Mouse (Mus musculus) CH12.LX (cell line): ENCODE results near the gene Atg4b. TPM values are rescaled to one million over a fixed set of nuclear protein-coding genes. Genes with fewer than 3 reads are reported as not detected.

Source experiments
- DNase-seq: peaks from one replicate; pipeline ENCODE4 v3.0.0-alpha.2; 2013; ENCODE audit errors: extremely low read depth
- H3K27ac ChIP-seq: 2 replicates; pipeline ENCODE4 v1.5.1; 2012; ENCODE audit warnings: low read depth, mild to moderate bottlenecking, control low read depth, moderate library complexity; ENCODE audit not compliant: insufficient read depth
- H3K27me3 ChIP-seq: replicated peaks from 2 replicates; pipeline ENCODE3; 2012; ENCODE audit warnings: inconsistent platforms
- H3K36me3 ChIP-seq, 2 experiments: replicated peaks in 1 of 2; 2 replicates each; pipeline versions ENCODE3 to v1.6.1; 2012; ENCODE audit warnings: inconsistent platforms in 1 of 2, low read length in 1 of 2, mild to moderate bottlenecking in 1 of 2, mixed read lengths in 1 of 2, moderate library complexity in 1 of 2; ENCODE audit not compliant: control insufficient read depth in 1 of 2, insufficient read depth in 1 of 2
- H3K4me1 ChIP-seq, 2 experiments: 2 replicates each; pipeline ENCODE4 v1.6.1; 2012; ENCODE audit warnings: inconsistent platforms in 1 of 2, moderate library complexity in 1 of 2; ENCODE audit not compliant: insufficient read depth in 2 of 2, control insufficient read depth in 1 of 2
- H3K4me2 ChIP-seq: 2 replicates; pipeline ENCODE4 v1.6.1; 2012; ENCODE audit warnings: low read depth, mild to moderate bottlenecking, control low read depth; ENCODE audit not compliant: poor library complexity, insufficient read depth, severe bottlenecking
- H3K4me3 ChIP-seq, 3 experiments: fragments of 150-350 bp in 1 of 3; sonication (generic) in 1 of 3; replicated peaks in 1 of 3; 2 replicates each; pipeline versions ENCODE3 to v1.5.1; 2011 to 2012; ENCODE audit warnings: low read depth in 2 of 3, low read length in 2 of 3, mild to moderate bottlenecking in 2 of 3, moderate library complexity in 2 of 3, control low read depth in 1 of 3, improper control_type of control experiment in 1 of 3, inconsistent platforms in 1 of 3, mixed read lengths in 1 of 3; ENCODE audit not compliant: poor library complexity in 1 of 3
- H3K79me2 ChIP-seq: replicated peaks from 2 replicates; pipeline ENCODE4 v1.6.1; 2012; ENCODE audit warnings: mild to moderate bottlenecking, moderate library complexity; ENCODE audit not compliant: control insufficient read depth, poor library complexity, insufficient read depth, severe bottlenecking; ENCODE audit errors: extremely low read depth
- H3K9ac ChIP-seq: 2 replicates; pipeline ENCODE4 v1.6.1; 2012; ENCODE audit warnings: low read depth, mild to moderate bottlenecking, control low read depth, moderate library complexity; ENCODE audit not compliant: insufficient read depth
- H3K9me3 ChIP-seq: replicated peaks from 2 replicates; pipeline ENCODE3; 2012; ENCODE audit warnings: low read length, inconsistent platforms, mixed read lengths
- BHLHE40 ChIP-seq: IDR thresholded peaks from 2 replicates; pipeline ENCODE4 v1.6.1; 2011; ENCODE audit warnings: mild to moderate bottlenecking, low read depth, low read length, improper control_type of control experiment
- CHD1 ChIP-seq: IDR thresholded peaks from 2 replicates; pipeline ENCODE4 v1.6.1; 2012; ENCODE audit warnings: low read depth, low read length, improper control_type of control experiment, inconsistent platforms
- CTCF ChIP-seq, 2 experiments: IDR thresholded peaks in 1 of 2; conservative IDR thresholded peaks in 1 of 2; 2 replicates each; pipeline ENCODE4 v1.5.1; 2011 to 2012; ENCODE audit warnings: low read depth in 2 of 2, low read length in 2 of 2, improper control_type of control experiment in 1 of 2, inconsistent platforms in 1 of 2, mild to moderate bottlenecking in 1 of 2, moderate library complexity in 1 of 2
- E2F4 ChIP-seq: IDR thresholded peaks from 2 replicates; pipeline ENCODE4 v1.6.1; 2011; ENCODE audit warnings: low read depth, low read length, improper control_type of control experiment; ENCODE audit not compliant: insufficient replicate concordance
- EP300 ChIP-seq: IDR thresholded peaks from 2 replicates; pipeline ENCODE4 v1.6.1; 2011; ENCODE audit warnings: low read length, improper control_type of control experiment
- ETS1 ChIP-seq: conservative IDR thresholded peaks from 2 replicates; pipeline ENCODE4 v1.6.1; 2012; ENCODE audit warnings: low read depth, mild to moderate bottlenecking, inconsistent platforms, low read length, improper control_type of control experiment, moderate library complexity
- GABPA ChIP-seq: IDR thresholded peaks from 2 replicates; pipeline ENCODE4 v1.6.1; 2012; ENCODE audit warnings: low read depth, low read length, improper control_type of control experiment, inconsistent platforms; ENCODE audit not compliant: insufficient replicate concordance
- KAT2A ChIP-seq: IDR thresholded peaks from 2 replicates; pipeline ENCODE4 v1.6.1; 2012; ENCODE audit warnings: low read length, improper control_type of control experiment, inconsistent platforms; ENCODE audit not compliant: insufficient replicate concordance
- MAFK ChIP-seq: IDR thresholded peaks from 2 replicates; pipeline ENCODE4 v1.6.1; 2011; ENCODE audit warnings: low read length, improper control_type of control experiment; ENCODE audit not compliant: insufficient replicate concordance
- MAX ChIP-seq: IDR thresholded peaks from 2 replicates; pipeline ENCODE4 v1.6.1; 2011; ENCODE audit warnings: low read length, improper control_type of control experiment
- MXI1 ChIP-seq: IDR thresholded peaks from 2 replicates; pipeline ENCODE4 v1.6.1; 2011; ENCODE audit warnings: mild to moderate bottlenecking, low read depth, low read length, improper control_type of control experiment
- MYC ChIP-seq: IDR thresholded peaks from 2 replicates; pipeline ENCODE4 v1.6.1; 2011; ENCODE audit warnings: low read depth, mild to moderate bottlenecking, improper control_type of control experiment, low read length
- PAX5 ChIP-seq: IDR thresholded peaks from 2 replicates; pipeline ENCODE4 v1.6.1; 2012; ENCODE audit warnings: low read length, inconsistent platforms, mixed read lengths
- RAD21 ChIP-seq: IDR thresholded peaks from 2 replicates; pipeline ENCODE4 v1.6.1; 2011; ENCODE audit warnings: low read depth, mild to moderate bottlenecking, low read length, improper control_type of control experiment, moderate library complexity
- TBP ChIP-seq: conservative IDR thresholded peaks from 2 replicates; pipeline ENCODE4 v1.6.1; 2011; ENCODE audit warnings: low read depth, low read length, improper control_type of control experiment
- TCF12 ChIP-seq: IDR thresholded peaks from 2 replicates; pipeline ENCODE4 v1.6.1; 2014; ENCODE audit warnings: low read depth, mild to moderate bottlenecking, inconsistent platforms, low read length, improper control_type of control experiment
- UBTF ChIP-seq: IDR thresholded peaks from 2 replicates; pipeline ENCODE4 v1.6.1; 2012; ENCODE audit warnings: low read depth, mild to moderate bottlenecking, inconsistent platforms, low read length, improper control_type of control experiment, moderate library complexity
- USF1 ChIP-seq: IDR thresholded peaks from 2 replicates; pipeline ENCODE4 v1.6.1; 2014; ENCODE audit warnings: low read depth, mild to moderate bottlenecking, inconsistent platforms, low read length, improper control_type of control experiment
- USF2 ChIP-seq: conservative IDR thresholded peaks from 2 replicates; pipeline ENCODE4 v1.6.1; 2011; ENCODE audit warnings: low read depth, low read length, improper control_type of control experiment
- ZC3H11A ChIP-seq: IDR thresholded peaks from 2 replicates; pipeline ENCODE4 v1.6.1; 2012; ENCODE audit warnings: low read depth, mild to moderate bottlenecking, inconsistent platforms, low read length, improper control_type of control experiment
- ZNF384 ChIP-seq: IDR thresholded peaks from 2 replicates; pipeline ENCODE4 v1.6.1; 2012; ENCODE audit warnings: low read depth, low read length, improper control_type of control experiment, inconsistent platforms
- dilution Hi-C: fragments of 300-500 bp; cut with MboI; formaldehyde crosslinking; loops from 2 replicates; pipeline ENCODE4 v1.14.3; 2020; ENCODE audit warnings: low sequenced_read_pairs; ENCODE audit not compliant: extremely low pct_unique_long_range_greater_than_20kb, extremely low pct_ligation_motif_present
- in situ Hi-C: fragments of 300-500 bp; cut with MboI; formaldehyde crosslinking; loops from 3 replicates; pipeline ENCODE4 v1.14.3; 2019; ENCODE audit warnings: low sequenced_read_pairs, low pct_ligation_motif_present, low pct_unique_long_range_greater_than_20kb, mixed read lengths
- polyA plus RNA-seq: library from polyadenylated mRNA; unstranded; fragments of >175 nt; gene quantifications from 2 replicates; pipeline ENCODE4 v1.2.1, GENCODE M21; 2012; ENCODE audit warnings: low read depth; ENCODE audit not compliant: insufficient read length
- total RNA-seq, 2 experiments: library from RNA; depleted of rRNA; stranded (reverse); fragments of 300-350 nt in 1 of 2; fragments of >200 nt in 1 of 2; gene quantifications; 2 replicates each; pipeline ENCODE4 v1.2.3; 2012 to 2014

Atg4b gene
- total and polyA plus RNA-seq, 3 experiments = 20.1 to 55.1 (median 21.4) TPM

DNA sequence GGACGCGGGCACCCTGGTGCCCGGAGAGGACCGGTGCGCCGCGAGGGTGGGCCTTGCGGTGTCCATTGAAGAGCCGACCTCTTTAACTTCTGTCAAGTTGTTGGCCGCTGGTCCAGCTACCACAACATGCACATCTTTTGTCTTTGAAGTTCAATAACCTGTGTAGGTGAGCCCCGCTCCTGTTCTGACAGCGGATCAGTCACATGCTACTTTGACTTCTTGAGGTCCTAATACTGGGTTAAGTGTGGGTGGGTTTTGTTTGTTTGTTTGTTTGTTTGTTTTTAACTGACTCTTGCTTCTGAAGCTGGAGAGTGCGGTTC lies 4.0 kb downstream of the Atg4b start:
- Histone ChIP-seq H3K4me2 (peak overlapping the region; percentile 97), H3K9me3 (no peaks in the 10 kb centered on the region), H3K4me3 (peak overlapping the region; percentile 85 to 95 (median 88)), H3K36me3 (peaks cover 4 to 16% of the 10 kb centered on the region in 2 experiments), H3K4me1 (peaks cover 8 to 43% of the 10 kb centered on the region in 2 experiments; a peak in 3 of 4 replicates), H3K27ac (peak overlapping the region; percentile 37; the same call in 1 of the 2 replicates), H3K79me2 (peaks cover 54% of the 10 kb centered on the region), H3K9ac (peak overlapping the region; percentile 79), H3K27me3 (no peaks in the 10 kb centered on the region)
- DNase-seq = peak; percentile 16
- dilution Hi-C loops (no loop called here), in situ Hi-C loops (no loop called here)
- no peak for TF ChIP-seq MYC
- TF ChIP-seq BHLHE40 = no peak
- TF ChIP-seq EP300 = no peak
- no peak for TF ChIP-seq MXI1
- TF ChIP-seq PAX5 = no peak
- no peak for TF ChIP-seq ZC3H11A
- TF ChIP-seq KAT2A = no peak
- no peak for TF ChIP-seq GABPA
- TF ChIP-seq CHD1 = no peak
- TF ChIP-seq TCF12 = no peak
- no peak for TF ChIP-seq CTCF (conservative IDR thresholded peaks at IDR 0.05 in 1 of 2, IDR thresholded peaks at IDR 0.05 in 1 of 2; ENCODE audit: low read depth in 2 of 2, low read length in 2 of 2)
- TF ChIP-seq RAD21 = no peak
- no peak for TF ChIP-seq ZNF384

DNA sequence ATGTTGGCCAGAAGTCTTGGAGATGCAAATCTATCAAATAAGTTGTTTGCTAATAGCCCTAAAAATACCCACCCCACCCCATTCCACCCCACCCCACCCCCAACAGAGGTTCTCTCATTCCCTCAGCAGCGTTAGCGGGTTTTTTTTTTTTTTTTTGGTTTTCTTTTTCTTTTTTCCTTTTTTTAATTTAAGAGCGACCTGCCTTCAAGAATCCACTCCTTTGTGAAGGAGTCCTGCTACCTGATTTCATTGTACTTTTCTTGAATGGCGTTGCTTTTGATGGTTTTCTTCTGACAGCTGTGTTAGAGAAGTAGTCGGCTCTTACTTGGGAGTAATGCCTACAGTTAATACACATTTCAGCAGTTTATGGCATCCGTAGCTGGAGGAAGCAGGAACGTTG lies 4.3 kb downstream of the Atg4b start:
- Histone ChIP-seq H3K27me3 (no peaks in the 10 kb centered on the region), H3K9ac (peak overlapping the region; percentile 79), H3K4me3 (peak overlapping the region; percentile 85 to 95 (median 88)), H3K79me2 (peaks cover 53% of the 10 kb centered on the region), H3K4me1 (peaks cover 8 to 43% of the 10 kb centered on the region in 2 experiments; a peak in 3 of 4 replicates), H3K9me3 (no peaks in the 10 kb centered on the region), H3K36me3 (peaks cover under 1 to 13% of the 10 kb centered on the region in 2 experiments), H3K4me2 (peak overlapping the region; percentile 97), H3K27ac (no peak overlapping the region)
- TF ChIP-seq ZC3H11A (no peak), ZNF384 (peak; percentile 35; the same call in 1 of the 2 replicates)
- in situ Hi-C loops (no loop called here), dilution Hi-C loops (no loop called here)
- DNase-seq = no peak

DNA sequence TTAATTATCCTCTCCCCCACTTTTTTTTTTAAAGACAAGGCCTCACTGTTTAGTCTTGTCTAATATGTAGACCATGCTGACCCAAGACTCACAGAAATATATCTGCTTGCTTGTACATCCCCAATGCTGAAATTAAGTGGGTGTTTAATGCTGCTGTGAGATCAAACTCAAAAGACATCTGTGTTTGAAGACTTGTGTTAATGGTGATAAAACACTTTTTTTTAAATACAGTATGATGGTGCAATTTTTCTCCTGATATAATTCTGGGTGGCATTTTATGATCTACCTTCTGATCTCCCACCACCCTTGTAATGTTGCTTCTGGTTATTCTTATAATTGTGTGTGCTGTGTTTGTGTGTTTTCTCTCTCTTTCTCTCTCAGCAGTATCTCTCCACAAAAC lies 4.9 kb downstream of the Atg4b start:
- H3K36me3 ChIP-seq = peaks cover 0 to 13% of the 10 kb centered on the region in 2 experiments
- H3K9ac ChIP-seq = no peak overlapping the region; the same call in 1 of the 2 replicates
- in situ Hi-C loops = no loop called here
- H3K9me3 ChIP-seq = no peaks in the 10 kb centered on the region
- H3K4me3 ChIP-seq = no peak overlapping the region
- TF ChIP-seq MXI1 = no peak
- TF ChIP-seq KAT2A = no peak
- TF ChIP-seq TBP = no peak
- TF ChIP-seq MAFK = no peak
- no peak for TF ChIP-seq MAX
- no peak for TF ChIP-seq USF1
- TF ChIP-seq USF2 = no peak
- no peak for TF ChIP-seq CTCF (conservative IDR thresholded peaks at IDR 0.05 in 1 of 2, IDR thresholded peaks at IDR 0.05 in 1 of 2; ENCODE audit: low read depth in 2 of 2, low read length in 2 of 2)
- TF ChIP-seq E2F4 = no peak
- TF ChIP-seq UBTF = no peak
- no peak for TF ChIP-seq ETS1
- TF ChIP-seq, all 38 proteins: peak for 0
- H3K79me2 ChIP-seq = peaks cover 53% of the 10 kb centered on the region
- no peak overlapping the region for H3K4me2 ChIP-seq
- no peak for DNase-seq
- H3K4me1 ChIP-seq = peaks cover 8 to 43% of the 10 kb centered on the region in 2 experiments; a peak in 3 of 4 replicates
- H3K27me3 ChIP-seq = no peaks in the 10 kb centered on the region
- H3K27ac ChIP-seq = no peak overlapping the region
- dilution Hi-C loops = no loop called here
